Mouse (Mus musculus): ENCODE data around the gene Aasdh.
A peak's percentile ranks its signal among the peaks of the same experiment; 100 is the strongest.
"Not testable (repeated sequence)": the region's sequence is repeated elsewhere in the genome, so short reads cannot be mapped to it uniquely, and the experiment has no call there.

The Aasdh gene

DNA sequence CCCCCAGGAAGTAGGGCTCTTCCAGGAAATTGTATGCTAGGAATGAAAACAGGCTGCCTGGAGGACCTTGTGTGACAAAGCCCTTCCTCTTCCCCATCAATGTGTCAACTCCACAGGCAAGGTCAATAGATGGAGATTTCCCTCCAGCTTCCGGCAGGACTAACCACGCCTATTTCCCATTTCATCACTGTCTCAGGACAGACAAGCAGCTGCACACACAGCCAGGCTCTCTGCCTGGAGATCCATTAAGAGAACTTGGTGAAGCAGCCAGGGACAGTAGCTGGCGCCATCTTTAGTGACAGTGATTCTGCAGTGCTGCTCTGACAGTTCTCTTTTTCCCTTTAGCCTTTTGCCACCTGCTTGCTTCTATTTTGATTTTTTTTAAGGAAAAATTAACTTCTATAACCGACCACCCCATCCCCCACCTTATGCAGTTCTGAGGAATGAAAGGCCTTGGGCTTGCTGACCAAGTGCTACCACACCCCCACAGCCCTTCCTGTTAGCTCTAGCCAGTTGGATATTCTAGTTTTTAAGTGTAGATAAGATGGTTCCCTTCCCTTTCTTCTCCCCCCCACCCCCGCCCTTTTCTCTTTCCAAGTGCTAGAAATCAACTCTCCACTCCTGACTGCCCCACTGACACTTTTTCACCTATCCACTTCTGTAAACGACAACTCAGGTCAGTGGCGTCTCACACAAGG is 24.0 kb upstream of the Aasdh start:
- no peaks in the 10 kb centered on the region for H3K36me3 ChIP-seq (ENCODE audit: control insufficient read depth, insufficient read depth, low read length, poor library complexity, severe bottlenecking)
- no peaks in the 10 kb centered on the region for H3K27me3 ChIP-seq (ENCODE audit: control insufficient read depth, insufficient read depth, low read length, poor library complexity, severe bottlenecking)
- DNase-seq (ENCODE audit: low read depth, low spot score) = no peak

DNA sequence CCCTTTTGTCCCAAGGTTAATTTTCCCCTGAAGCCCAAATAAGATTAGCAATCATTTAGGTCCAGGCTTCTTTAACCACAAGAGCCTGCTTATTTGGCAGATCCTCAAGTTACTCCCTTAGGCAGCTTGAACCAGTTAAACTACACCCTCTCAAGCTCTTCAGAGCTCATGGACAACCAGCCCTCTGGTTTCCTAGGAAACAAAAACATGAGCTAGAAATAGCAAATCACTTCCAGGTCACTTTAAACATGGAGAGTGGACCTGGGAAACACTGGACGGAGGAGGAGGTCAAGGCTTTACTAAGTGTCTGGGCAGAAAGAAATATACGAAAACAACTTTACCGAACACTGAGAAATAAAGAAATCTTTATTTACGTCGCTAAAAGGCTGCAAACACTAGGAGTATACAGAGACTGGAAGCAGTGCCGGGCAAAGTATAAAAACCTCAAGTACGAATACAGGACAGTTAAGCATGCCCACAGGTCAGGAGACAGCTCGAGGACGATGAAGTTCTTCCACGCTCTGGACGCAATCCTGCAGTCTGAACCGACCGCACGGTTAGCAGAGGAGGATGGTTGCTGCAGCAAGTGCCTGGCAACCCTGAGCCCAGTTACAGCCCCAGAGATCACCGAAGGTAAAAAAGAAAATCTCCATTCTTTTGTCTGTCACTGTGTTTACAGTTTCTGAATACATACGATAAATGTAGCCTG is 23.0 kb upstream of the Aasdh start:
- H3K36me3 ChIP-seq (ENCODE audit: control insufficient read depth, insufficient read depth, low read length, poor library complexity, severe bottlenecking) = no peaks in the 10 kb centered on the region; the same call in 1 of the 2 replicates
- H3K27me3 ChIP-seq (ENCODE audit: control insufficient read depth, insufficient read depth, low read length, poor library complexity, severe bottlenecking) = no peaks in the 10 kb centered on the region
- DNase-seq (ENCODE audit: low read depth, low spot score) = no peak

DNA sequence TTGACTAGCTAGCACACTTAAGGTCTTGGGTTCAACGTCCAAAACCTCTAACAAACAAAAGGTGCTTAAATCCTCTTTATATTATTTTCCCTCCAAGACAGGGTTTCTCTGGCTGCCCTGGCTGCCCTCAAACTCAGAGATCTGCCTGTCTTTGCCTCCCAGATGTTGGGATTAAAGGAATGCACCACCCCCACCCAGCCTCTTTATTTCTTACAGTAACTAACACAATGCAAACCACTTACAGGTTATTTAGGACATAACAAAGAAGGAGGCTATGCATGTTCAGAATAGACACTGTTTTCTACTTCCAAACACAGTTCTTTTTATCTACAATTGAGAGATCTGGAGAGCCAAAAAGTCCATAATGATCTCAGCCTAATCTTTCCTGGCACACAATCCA is 19.0 kb upstream of the Aasdh start:
- H3K27me3 ChIP-seq (ENCODE audit: control insufficient read depth, insufficient read depth, low read length, poor library complexity, severe bottlenecking) = no peaks in the 10 kb centered on the region
- H3K36me3 ChIP-seq (ENCODE audit: control insufficient read depth, insufficient read depth, low read length, poor library complexity, severe bottlenecking) = peaks cover 4% of the 10 kb centered on the region; the same call in 1 of the 2 replicates
- DNase-seq (ENCODE audit: low read depth, low spot score) = no peak

DNA sequence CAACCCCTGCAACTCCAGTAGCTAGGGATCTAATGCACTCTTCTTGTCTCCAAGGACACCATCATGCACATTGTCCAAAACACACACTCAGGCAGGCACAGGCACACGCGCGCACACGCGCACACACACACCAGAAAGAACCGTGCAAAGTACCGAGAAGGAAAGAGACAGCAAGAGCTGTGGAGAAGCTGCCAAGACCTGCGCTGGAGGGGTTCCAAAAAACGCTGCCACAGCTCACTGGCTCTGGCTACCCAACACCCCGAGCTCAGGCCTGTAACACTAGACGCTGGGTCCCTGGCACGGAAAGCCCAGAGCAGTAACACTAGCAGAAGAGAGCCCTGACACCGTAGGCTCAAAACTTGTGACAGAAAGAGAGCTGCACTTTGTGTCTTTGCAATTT is 18.1 kb upstream of the Aasdh start:
- peaks cover 4% of the 10 kb centered on the region; the same call in 1 of the 2 replicates for H3K36me3 ChIP-seq (ENCODE audit: control insufficient read depth, insufficient read depth, low read length, poor library complexity, severe bottlenecking)
- H3K27me3 ChIP-seq (ENCODE audit: control insufficient read depth, insufficient read depth, low read length, poor library complexity, severe bottlenecking) = no peaks in the 10 kb centered on the region
- no peak for DNase-seq (ENCODE audit: low read depth, low spot score)

DNA sequence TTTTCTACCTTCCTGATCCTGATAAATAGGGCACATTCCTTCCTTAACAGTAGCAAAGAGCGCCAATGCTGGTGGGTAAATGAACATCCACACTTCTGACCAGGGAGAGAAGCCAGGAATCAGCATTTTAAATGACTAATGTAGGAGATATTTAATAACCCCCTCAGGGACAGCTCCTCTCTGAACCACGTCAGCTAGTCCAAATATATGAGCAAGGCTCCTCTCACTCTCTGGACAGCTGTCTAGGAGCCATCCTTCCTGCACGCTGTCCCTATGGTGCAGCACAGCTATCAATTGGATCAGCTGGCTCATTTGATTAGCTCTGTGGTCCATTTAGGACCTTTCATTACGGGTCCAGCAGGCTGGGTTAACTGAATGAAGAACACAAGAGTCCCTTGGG is 17.5 kb upstream of the Aasdh start:
- H3K27me3 ChIP-seq (ENCODE audit: control insufficient read depth, insufficient read depth, low read length, poor library complexity, severe bottlenecking) = no peaks in the 10 kb centered on the region
- H3K36me3 ChIP-seq (ENCODE audit: control insufficient read depth, insufficient read depth, low read length, poor library complexity, severe bottlenecking) = peaks cover 4% of the 10 kb centered on the region; the same call in 1 of the 2 replicates
- DNase-seq (ENCODE audit: low read depth, low spot score) = no peak

DNA sequence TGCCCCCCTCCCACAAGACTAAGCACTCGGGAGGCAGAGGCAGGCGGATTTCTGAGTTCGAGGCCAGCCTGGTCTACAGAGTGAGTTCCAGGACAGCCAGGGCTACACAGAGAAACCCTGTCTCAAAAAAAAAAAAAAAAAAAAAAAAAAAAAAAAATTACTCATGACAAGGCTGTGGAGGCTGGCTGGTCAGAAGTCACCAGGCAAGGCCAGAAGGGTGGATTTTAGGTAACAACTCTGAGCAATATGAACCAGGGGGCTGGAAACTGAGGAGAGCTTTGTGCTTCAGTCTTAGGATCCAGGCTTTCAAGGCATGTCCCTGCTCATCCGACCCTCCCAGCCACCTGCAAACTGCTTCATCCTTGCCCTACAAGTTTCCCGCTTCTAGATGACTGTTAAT is 7.2 kb upstream of the Aasdh start:
- H3K36me3 ChIP-seq (ENCODE audit: control insufficient read depth, insufficient read depth, low read length, poor library complexity, severe bottlenecking) = not testable (repeated sequence)

DNA sequence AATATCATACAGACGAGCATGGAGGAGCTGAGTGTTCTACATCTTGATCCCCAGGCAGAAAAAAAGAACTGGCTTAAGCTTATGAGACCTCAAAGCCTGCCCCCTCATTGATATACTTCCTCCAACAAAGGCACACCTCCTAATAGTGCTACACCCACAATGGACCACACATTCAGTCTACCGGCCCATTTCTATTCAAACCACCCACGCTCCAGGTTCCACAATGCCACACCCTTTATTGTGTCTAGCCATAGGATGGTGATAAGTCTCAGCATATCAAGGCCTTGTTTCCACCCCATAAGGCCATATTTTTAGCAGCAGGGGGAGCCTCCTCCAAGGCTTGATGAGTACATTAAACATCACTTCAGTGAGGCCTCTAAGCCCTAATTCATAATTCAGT is 5.5 kb upstream of the Aasdh start:
- Histone ChIP-seq H3K27me3 (ENCODE audit: control insufficient read depth, insufficient read depth, low read length, poor library complexity, severe bottlenecking) (no peaks in the 10 kb centered on the region), H3K36me3 (ENCODE audit: control insufficient read depth, insufficient read depth, low read length, poor library complexity, severe bottlenecking) (peaks cover 6% of the 10 kb centered on the region; the same call in 1 of the 2 replicates)
- DNase-seq (ENCODE audit: low read depth, low spot score) = no peak

More for the DNA sequence above, 7.2 kb upstream of the Aasdh start:
- DNase-seq (ENCODE audit: low read depth, low spot score); H3K27me3 ChIP-seq (ENCODE audit: control insufficient read depth, insufficient read depth, low read length, poor library complexity, severe bottlenecking): not testable (repeated sequence)

DNA sequence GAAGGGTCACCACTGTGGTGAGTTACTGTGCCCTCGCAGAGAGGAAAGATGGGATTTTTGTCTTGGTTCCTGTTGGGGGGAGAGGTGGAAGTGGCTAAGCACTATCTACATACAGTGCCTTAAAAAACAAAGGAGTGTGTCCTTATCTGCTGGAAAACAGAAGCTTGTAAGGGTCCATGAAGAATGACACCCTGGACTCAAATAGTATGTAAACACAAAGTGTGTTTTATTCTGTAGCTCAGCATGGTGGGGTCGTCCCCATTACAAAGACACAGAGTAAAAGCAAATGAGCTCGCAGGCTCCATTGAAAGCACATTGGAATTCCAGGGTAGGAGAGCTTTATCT is 813 bp upstream of the Aasdh start:
- DNase-seq (ENCODE audit: low read depth, low spot score) = no peak
- Histone ChIP-seq H3K36me3 (ENCODE audit: control insufficient read depth, insufficient read depth, low read length, poor library complexity, severe bottlenecking) (0 out of 2 replicates have a peak, but pooled peaks cover 1% of the 10 kb centered on the region), H3K27me3 (ENCODE audit: control insufficient read depth, insufficient read depth, low read length, poor library complexity, severe bottlenecking) (no peaks in the 10 kb centered on the region)

DNA sequence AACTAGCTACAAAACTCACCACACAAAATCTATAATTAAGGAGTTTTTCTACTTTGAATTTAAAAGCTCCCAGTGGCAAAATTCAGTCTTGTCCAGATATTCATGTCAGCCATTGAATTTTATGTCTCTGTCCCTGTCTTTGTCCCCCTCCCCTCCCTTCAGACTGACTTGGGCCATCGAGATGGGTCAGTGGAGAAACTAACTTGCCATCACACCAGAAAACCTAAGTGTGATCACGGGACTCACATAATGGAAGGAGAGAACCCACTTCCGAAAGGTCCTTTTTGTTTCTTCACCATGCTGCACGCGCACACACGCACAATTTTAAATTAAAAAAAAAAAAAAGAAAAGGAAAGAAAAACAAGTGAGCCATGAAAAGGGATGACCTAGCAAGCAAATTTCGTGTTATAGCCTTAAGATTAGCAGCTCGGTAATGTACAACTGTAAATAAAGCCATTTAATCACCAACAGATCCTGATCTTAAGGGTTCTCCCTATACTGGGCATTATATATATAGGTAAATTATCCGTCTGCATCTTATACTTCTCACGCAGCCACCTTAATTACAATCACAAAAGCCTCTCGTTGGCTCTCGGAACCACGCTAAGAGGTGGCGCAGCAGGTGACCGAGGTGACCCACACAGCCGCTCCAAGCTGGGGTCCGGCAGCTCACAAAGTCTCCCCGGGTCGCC is 455 bp downstream of the Aasdh start:
- no peaks in the 10 kb centered on the region for H3K27me3 ChIP-seq (ENCODE audit: control insufficient read depth, insufficient read depth, low read length, poor library complexity, severe bottlenecking)
- DNase-seq (ENCODE audit: low read depth, low spot score) = peak; percentile 39
- H3K36me3 ChIP-seq (ENCODE audit: control insufficient read depth, insufficient read depth, low read length, poor library complexity, severe bottlenecking) = 0 out of 2 replicates have a peak, but pooled peaks cover 1% of the 10 kb centered on the region

DNA sequence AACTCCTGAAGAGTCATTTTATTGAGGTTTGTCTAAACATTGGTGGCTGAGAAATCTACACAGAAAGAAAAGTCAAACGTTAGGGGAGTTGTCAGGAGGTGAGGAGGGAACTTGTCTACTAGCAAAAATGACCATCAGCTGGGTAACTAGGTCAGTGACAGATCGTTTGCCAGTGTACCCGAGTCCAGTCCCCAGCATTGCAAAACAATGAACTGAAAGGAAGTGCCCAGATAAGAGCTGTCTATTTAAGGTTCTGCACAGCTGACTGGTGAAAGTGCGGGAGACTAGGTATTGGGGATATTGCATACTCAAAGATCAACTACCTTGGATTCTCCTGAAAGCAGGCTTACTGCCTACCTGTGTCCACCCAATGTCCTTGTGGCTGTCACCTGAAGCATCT is 3.2 kb downstream of the Aasdh start:
- Histone ChIP-seq H3K27me3 (ENCODE audit: control insufficient read depth, insufficient read depth, low read length, poor library complexity, severe bottlenecking) (no peaks in the 10 kb centered on the region), H3K36me3 (ENCODE audit: control insufficient read depth, insufficient read depth, low read length, poor library complexity, severe bottlenecking) (0 out of 2 replicates have a peak, but pooled peaks cover 1% of the 10 kb centered on the region)
- DNase-seq (ENCODE audit: low read depth, low spot score) = no peak

DNA sequence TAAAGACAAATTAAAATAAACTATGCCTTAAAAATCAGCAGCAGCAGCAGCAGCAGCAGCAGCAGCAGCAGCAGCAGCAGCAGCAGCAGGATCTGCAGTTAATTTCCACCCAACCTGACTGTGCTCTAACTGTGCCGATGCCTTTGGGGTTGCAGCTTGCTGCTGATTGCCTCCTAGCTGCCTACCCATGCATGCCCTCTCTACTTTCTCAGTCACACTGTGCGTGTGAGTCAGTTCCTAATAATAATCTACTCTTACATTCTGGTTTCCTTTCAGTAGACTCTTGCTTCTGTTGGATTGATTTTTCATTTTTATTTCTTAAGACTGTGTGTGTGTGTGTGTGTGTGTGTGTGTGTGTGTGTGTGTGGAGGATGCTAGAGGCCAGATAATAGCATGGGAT is 12.2 kb downstream of the Aasdh start:
- Histone ChIP-seq H3K36me3 (ENCODE audit: control insufficient read depth, insufficient read depth, low read length, poor library complexity, severe bottlenecking) (peaks cover 6% of the 10 kb centered on the region), H3K27me3 (ENCODE audit: control insufficient read depth, insufficient read depth, low read length, poor library complexity, severe bottlenecking) (no peaks in the 10 kb centered on the region)
- DNase-seq (ENCODE audit: low read depth, low spot score) = peak; percentile 27

DNA sequence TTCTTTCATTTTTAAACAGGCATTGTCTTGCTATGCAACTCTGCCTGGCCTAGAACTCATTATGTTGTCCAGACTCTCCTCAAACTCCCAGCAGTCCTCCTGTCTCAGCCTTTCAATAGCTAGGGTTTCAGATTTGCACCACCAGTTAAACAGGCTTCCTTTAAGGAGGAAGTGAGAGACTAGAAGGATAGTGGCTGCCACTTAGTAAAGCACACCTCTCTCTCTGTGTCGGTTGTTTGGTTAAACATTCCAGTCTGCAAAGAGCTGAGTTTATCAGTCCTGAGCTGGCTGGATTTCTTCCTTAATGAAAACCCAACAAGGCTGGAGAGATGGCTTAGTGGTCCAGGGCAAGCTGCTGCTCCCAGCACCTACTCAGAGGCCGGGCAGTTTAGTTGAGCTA is 12.7 kb downstream of the Aasdh start:
- Histone ChIP-seq H3K36me3 (ENCODE audit: control insufficient read depth, insufficient read depth, low read length, poor library complexity, severe bottlenecking) (peaks cover 6% of the 10 kb centered on the region), H3K27me3 (ENCODE audit: control insufficient read depth, insufficient read depth, low read length, poor library complexity, severe bottlenecking) (no peaks in the 10 kb centered on the region)
- peak; percentile 13 for DNase-seq (ENCODE audit: low read depth, low spot score)

DNA sequence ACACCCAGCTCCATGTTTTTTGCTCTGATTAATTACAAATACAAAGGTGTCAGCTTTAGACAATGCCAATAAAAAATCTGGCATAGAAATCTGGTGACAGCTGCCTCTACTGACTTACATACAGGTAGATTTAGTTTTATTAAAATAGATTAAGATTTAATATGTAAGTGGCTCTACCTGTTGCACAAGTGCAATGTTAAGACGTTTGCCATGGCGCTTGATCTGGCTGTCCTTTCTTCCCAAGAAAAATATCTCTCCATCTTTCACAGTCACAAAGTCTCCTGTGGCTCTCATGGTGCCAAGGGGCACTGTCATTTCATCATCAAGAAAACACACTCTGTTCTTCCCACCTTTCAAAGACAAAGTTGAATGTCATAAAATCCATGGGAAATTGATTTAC is 18.3 kb downstream of the Aasdh start:
- Histone ChIP-seq H3K27me3 (ENCODE audit: control insufficient read depth, insufficient read depth, low read length, poor library complexity, severe bottlenecking) (no peaks in the 10 kb centered on the region), H3K36me3 (ENCODE audit: control insufficient read depth, insufficient read depth, low read length, poor library complexity, severe bottlenecking) (peaks cover 6% of the 10 kb centered on the region; the same call in 1 of the 2 replicates)
- DNase-seq (ENCODE audit: low read depth, low spot score) = no peak

DNA sequence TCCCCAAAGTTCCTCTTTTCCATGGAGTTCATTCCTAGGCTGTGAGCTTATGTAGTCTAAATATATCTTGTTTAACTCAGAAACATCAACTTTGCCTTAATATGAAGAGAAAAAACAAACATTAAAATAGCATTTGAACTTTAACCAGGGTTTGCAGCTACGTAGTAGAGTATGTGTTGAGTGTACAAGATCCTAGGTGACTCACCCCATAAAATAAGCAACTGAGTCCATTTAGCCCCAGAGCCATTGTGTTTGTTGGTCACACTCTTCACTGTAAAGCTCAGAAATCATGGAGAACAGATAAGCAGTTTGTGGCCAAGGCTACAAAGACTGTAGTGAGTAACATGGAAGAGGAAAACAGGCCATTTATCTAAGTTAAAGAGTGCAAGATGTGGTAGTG is 21.2 kb downstream of the Aasdh start:
- H3K36me3 ChIP-seq (ENCODE audit: control insufficient read depth, insufficient read depth, low read length, poor library complexity, severe bottlenecking) = peaks cover 10% of the 10 kb centered on the region; the same call in 1 of the 2 replicates
- no peak for DNase-seq (ENCODE audit: low read depth, low spot score)
- H3K27me3 ChIP-seq (ENCODE audit: control insufficient read depth, insufficient read depth, low read length, poor library complexity, severe bottlenecking) = no peaks in the 10 kb centered on the region
